In the genomic region with DNA sequence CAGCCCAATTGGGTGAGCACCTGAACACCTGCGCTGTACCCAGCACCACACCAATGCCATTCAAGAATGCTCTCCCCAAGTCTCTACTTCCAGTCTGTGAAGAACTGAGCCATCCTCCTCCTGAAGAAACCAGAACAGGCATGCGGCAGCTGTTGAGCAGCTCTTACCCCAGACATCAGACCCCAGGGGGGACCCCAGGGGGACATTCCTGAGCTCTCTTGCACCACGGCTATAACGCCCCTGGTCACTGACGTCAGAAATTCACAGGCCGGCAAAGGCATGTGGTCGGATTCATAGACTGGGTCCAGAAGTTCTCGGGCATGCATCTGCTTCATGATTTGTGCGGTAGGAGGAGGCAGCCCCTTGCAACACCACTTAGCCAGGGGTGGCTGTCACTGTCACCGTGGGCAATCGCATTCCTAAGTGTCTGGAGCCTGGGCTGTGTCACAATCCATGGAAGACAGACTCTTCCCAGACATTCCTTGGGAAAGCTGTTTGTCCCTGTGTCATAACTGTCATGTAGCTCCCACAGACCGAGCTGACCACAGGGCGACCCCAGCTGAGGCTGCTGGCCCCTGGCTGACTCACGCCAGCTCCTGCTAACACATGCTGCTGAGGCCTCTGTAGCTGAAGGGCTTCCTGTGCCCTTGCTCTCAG, we compare ENCODE assay signal across 32 mouse cellular contexts.
DNase-seq lines count a peak whose midpoint lies in the region; ATAC-seq and TF ChIP-seq lines count a peak whose summit lies in the region.
"Had no signal": no experiment of that assay in that cellular context is flagged by ENCODE, and none has a peak within 500 bp of the region (broad histone marks: within the 10 kb centered on the region; RNA-seq: fewer than 3 reads in every experiment).

No protein-coding gene starts in this region.

- 40% methylated on average over 14 of the region's 14 CpGs for WGBS in lung, embryonic 15.5 days
- WGBS in lung, adult 2 months = 62% methylated on average over 14 of the region's 14 CpGs
- 69% methylated on average over 14 of the region's 14 CpGs for WGBS in hindbrain, embryonic 13.5 days

- H3K4me1 ChIP-seq in lung, embryonic 15.5 days = no peaks in the 10 kb centered on the region
- H3K4me1 ChIP-seq in lung, adult 2 months (ENCODE audit: control insufficient read depth, insufficient read depth, low read length) = no peaks in the 10 kb centered on the region
- no peaks in the 10 kb centered on the region for H3K4me1 ChIP-seq in hindbrain, embryonic 13.5 days (replicated peaks)
- H3K4me1 ChIP-seq: embryonic facial prominence, embryonic 12.5 days; hindbrain, embryonic 15.5 days; neural tube, embryonic 12.5 days had no signal

- no peak overlapping the region for H3K4me3 ChIP-seq in lung, embryonic 15.5 days
- H3K4me3 ChIP-seq in lung, adult 2 months (replicated peaks; ENCODE audit: extremely low read depth, low read depth, low read length) = no peak overlapping the region
- H3K4me3 ChIP-seq in hindbrain, embryonic 13.5 days = no peak overlapping the region
- H3K4me3 ChIP-seq: embryonic facial prominence, embryonic 12.5 days; heart, embryonic 13.5 days; hindbrain, embryonic 15.5 days; midbrain, embryonic 10.5 days; neural tube, embryonic 12.5 days had no signal

- no peaks in the 10 kb centered on the region for H3K9me3 ChIP-seq in lung, embryonic 15.5 days
- H3K9me3 ChIP-seq in hindbrain, embryonic 13.5 days = no peaks in the 10 kb centered on the region
- H3K9me3 ChIP-seq: embryonic facial prominence, embryonic 12.5 days; heart, embryonic 13.5 days; hindbrain, embryonic 15.5 days; midbrain, embryonic 10.5 days; neural tube, embryonic 12.5 days had no signal

- TF ChIP-seq POLR2A in lung, adult 2 months (IDR thresholded peaks at IDR 0.05; ENCODE audit: borderline replicate concordance, extremely low read depth, low read depth, low read length) = no peak

- peak; percentile 49; the same call in 1 of the 2 replicates for ATAC-seq in lung, embryonic 15.5 days (ENCODE audit: borderline replicate concordance, extremely low read depth, low FRiP score, low TSS enrichment)
- peak; percentile 35 for ATAC-seq in Patski
- no peak for ATAC-seq in hindbrain, embryonic 13.5 days (ENCODE audit: low FRiP score)
- ATAC-seq: forebrain, embryonic 14.5 days; inflammation-experienced regulatory T-cells, adult 6 months; midbrain, embryonic 16.5 days had no signal

- no peak overlapping the region for H3K9ac ChIP-seq in lung, embryonic 15.5 days
- no peak overlapping the region for H3K9ac ChIP-seq in hindbrain, embryonic 13.5 days
- H3K9ac ChIP-seq: embryonic facial prominence, embryonic 12.5 days; heart, embryonic 13.5 days; hindbrain, embryonic 15.5 days; liver, embryonic 14.5 days; neural tube, embryonic 12.5 days had no signal

- POLR2A ChIA-PET in Patski (lab: Charles Lee) = no interaction called here

- in situ Hi-C loops in Patski (cut with MboI; ENCODE audit: low pct_unique_long_range_greater_than_20kb) = loop anchor here (10.0 kb wide), 1 partner anchor 177 kb away; no protein-coding TSS in a partner anchor

- no peak overlapping the region for H3K4me2 ChIP-seq in lung, embryonic 15.5 days
- H3K4me2 ChIP-seq in hindbrain, embryonic 13.5 days = no peak overlapping the region
- H3K4me2 ChIP-seq: embryonic facial prominence, embryonic 12.5 days; heart, embryonic 13.5 days; hindbrain, embryonic 15.5 days; neural tube, embryonic 12.5 days had no signal

- H3K27ac ChIP-seq in lung, embryonic 15.5 days = no peak overlapping the region
- no peak overlapping the region for H3K27ac ChIP-seq in hindbrain, embryonic 13.5 days
- H3K27ac ChIP-seq: embryonic facial prominence, embryonic 12.5 days; heart, embryonic 13.5 days; hindbrain, embryonic 15.5 days; liver, embryonic 14.5 days; midbrain, embryonic 10.5 days; neural tube, embryonic 12.5 days had no signal

- peaks cover 5% of the 10 kb centered on the region; the same call in 1 of the 2 replicates for H3K27me3 ChIP-seq in lung, embryonic 15.5 days
- H3K27me3 ChIP-seq in Patski = no peaks in the 10 kb centered on the region
- peaks cover 4% of the 10 kb centered on the region; the same call in 1 of the 2 replicates for H3K27me3 ChIP-seq in hindbrain, embryonic 13.5 days
- H3K27me3 ChIP-seq: embryonic facial prominence, embryonic 12.5 days; hindbrain, embryonic 15.5 days; neural tube, embryonic 12.5 days had no signal

- CTCF ChIA-PET in Patski (lab: Charles Lee) = interaction anchor here (1.6 kb wide), 1 partner anchor 11 kb away, joined by 4 read pairs; no protein-coding TSS in a partner anchor

- TF ChIP-seq CTCF in lung, adult 2 months (IDR thresholded peaks at IDR 0.05; ENCODE audit: insufficient read depth, low read length) = no peak
- no peak for TF ChIP-seq CTCF in Patski (IDR thresholded peaks at IDR 0.05)

- no peaks in the 10 kb centered on the region for H3K36me3 ChIP-seq in lung, embryonic 15.5 days
- H3K36me3 ChIP-seq in hindbrain, embryonic 13.5 days = no peaks in the 10 kb centered on the region
- H3K36me3 ChIP-seq: embryonic facial prominence, embryonic 12.5 days; heart, embryonic 13.5 days; hindbrain, embryonic 15.5 days; midbrain, embryonic 10.5 days; neural tube, embryonic 12.5 days had no signal

- peak; percentile 56 for DNase-seq in kidney, postnatal 10 days
- no peak for DNase-seq in kidney, adult 9 months
- no peak for DNase-seq in lung, adult 2 months
- peak; percentile 54 for DNase-seq in 3T3-L1 (ENCODE audit: low read depth, low spot score)
- no peak for DNase-seq in Patski (ENCODE audit: low read depth, low spot score)
- no peak for DNase-seq in thymus, postnatal 4 days
- DNase-seq: adrenal gland, postnatal 14 days; B cell, adult 2 months; cerebellum, adult 11 months; cerebellum, adult 9-10 months; cerebellum, postnatal 36 days; gastrocnemius, postnatal 25 days; heart, adult 18-20 months; heart, postnatal 10 days; kidney, adult 2 months; layer of hippocampus, postnatal 36 days; left cerebral cortex, postnatal 4 days; liver; right cerebral cortex, postnatal 4 days; thymus, adult 2 months; thymus, postnatal 36 days had no signal

Comparison
In these comparisons a context has a peak if more than half of its experiments do, and no peak if none do; other contexts are left out.
1. DNase-seq: peak in kidney, postnatal 10 days (single experiment) and 3T3-L1 (single experiment); none in kidney, adult 9 months (single experiment), lung, adult 2 months (single experiment), Patski (single experiment) and thymus, postnatal 4 days (single experiment).